Mouse (Mus musculus): Measurements from ENCODE around the gene Aars.
"Not testable (repeated sequence)": the region's sequence is repeated elsewhere in the genome, so short reads cannot be mapped to it uniquely, and the experiment has no call there.

Aars gene

DNA sequence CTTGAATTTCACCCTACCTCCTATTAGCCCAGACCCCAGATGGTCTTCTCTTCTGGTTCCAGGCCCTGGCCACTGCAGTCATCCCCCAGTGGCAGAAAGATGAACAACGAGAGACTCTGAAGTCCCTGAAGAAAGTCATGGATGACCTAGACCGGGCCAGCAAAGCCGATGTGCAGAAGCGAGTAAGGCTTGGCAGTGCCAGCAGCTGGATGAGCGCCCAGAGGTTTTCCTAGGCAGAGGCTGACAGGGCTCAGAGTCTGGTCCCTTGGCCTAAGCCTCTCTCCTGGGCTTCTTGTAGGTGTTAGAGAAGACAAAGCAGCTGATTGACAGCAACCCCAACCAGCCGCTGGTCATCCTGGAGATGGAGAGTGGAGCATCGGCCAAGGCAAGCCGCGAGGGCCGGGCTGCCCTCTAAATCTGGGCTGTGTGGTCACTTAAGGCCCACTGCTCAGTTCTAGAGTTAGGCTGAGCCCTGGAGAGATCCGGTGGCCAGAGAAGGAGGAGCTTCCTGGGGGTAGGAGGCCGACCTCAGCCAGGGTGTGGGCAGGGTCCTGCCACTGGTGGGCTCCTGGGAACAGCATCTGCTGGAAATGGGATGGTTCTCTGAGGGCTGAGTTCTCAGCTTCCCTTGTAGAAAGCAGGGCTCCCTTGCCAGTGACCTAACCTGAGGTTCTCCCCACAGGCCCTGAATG, 21.0 kb downstream of the Aars start:
- DNase-seq (ENCODE audit: low read depth, low spot score) = no peak

DNA sequence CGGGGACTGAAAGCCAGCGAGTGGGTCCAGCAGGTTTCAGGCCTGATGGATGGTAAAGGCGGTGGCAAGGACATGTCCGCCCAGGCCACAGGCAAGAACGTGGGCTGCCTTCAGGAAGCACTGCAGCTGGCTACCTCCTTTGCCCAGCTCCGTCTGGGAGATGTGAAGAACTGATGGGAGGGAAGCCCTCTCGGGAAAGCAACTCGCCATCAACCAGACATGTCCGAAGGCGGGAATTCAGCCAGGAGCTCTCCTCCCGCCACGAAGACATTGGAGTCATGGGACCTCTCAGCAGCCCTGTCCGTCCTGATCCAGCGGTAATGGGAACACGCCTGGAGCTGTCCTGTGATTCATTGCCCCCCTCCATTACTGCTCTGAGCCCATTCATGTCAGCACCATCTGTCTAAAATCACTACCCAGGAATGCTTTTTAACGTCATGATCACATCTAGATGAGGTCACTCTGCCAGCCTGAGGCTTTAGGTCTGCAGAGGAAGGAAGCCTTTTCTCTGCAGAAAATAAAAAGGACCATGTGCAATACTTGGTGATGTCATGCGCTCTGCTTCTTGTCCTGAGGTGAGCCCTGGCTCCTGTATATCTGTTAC, 22.2 kb downstream of the Aars start:
- no peak for DNase-seq (ENCODE audit: low read depth, low spot score)

DNA sequence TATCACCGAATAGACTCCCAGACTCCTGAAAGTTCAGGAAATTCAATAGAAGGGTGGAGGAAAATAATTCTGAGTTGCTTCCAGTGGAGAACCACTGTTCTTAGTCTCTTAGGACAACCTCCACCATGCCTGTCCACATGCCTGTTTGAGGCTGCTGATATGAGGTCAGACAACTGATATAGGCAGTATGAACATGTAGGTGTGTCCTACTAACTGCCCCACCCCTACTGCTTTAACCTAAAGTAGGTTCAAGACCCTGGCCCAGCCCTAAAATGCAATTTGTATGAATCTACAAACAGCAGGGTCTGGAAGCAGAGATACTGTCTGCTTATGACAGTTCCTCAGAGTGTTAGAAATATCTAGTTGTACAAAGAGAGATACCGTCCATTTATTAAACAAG, 22.7 kb downstream of the Aars start:
- DNase-seq (ENCODE audit: low read depth, low spot score) = no peak

DNA sequence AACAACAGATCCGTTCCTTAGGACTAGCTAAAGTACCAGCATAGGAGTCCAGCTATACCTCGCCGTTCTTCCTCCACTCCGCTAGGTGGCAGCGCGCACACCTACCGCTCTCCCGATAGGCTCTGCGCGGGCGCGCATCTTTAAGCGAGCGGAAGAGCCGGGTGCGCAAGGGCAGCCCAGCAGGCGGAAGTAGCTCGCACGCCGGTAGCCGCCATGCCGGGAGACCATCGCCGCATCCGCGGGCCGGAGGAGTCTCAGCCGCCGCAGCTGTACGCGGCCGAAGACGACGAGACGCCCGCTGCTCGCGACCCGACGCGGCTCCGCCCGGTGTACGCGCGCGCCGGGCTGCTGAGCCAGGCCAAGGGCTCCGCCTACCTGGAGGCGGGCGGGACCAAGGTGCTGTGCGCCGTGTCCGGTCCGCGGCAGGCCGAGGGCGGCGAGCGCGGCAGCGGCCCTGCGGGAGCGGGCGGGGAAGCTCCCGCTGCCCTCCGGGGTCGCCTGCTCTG, 23.3 kb downstream of the Aars start, which contains the start of gene Exosc6:
Exosc6 (plus strand) TSS at position 182 of the 506 bp plus-strand sequence.
- peak; percentile 97 for DNase-seq (ENCODE audit: low read depth, low spot score)

DNA sequence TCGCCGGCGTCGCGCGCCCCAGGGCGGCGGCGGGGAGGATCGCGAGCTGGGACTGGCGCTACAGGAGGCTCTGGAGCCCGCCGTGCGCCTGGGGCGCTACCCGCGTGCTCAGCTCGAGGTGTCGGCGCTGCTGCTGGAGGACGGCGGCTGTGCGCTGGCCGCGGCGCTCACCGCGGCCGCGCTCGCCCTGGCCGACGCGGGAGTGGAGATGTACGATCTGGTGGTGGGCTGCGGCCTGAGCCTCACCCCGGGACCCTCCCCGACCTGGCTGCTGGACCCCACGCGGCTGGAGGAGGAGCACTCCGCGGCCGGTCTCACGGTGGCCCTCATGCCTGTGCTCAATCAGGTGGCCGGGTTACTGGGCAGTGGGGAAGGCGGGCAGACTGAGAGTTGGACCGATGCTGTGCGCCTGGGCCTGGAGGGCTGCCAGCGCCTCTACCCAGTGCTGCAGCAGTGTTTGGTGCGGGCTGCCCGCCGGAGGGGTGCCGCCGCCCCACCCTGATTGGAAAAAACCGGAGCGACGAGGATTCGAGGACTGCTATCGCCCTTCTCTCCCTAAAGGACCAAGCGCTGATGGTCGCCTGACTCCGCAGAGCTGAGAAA, 23.8 kb downstream of the Aars start:
- DNase-seq (ENCODE audit: low read depth, low spot score) = no peak

DNA sequence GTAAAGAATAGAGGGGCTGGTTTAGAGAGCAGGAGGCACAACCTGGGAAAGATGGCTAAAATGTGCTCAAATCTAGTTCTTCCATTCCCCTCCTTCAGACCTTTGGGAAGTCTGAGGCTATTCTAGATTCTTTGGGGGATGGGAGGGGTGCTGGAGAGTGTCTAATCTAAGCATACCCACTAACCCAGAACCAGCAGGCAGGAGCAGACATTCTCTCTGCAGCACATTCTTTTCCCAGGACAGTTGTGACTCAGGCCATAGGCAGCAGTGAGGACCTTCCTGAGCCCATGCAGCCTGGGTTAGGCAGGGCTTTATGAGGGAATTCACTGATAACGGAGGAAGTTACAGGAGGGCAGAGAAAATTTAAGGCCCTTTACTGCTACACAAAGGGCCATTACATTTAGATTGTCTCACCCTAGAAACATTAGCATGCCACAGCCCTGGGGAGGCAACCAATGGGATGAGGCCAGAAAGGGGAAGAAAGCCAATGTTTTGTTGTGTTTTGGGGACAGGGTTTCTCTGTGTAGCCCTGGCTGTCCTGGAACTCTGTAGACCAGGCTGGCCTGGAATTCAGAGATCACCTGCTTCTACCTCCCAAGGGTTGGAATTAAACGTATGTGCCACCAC, 26.1 kb downstream of the Aars start:
- DNase-seq (ENCODE audit: low read depth, low spot score) = no peak

DNA sequence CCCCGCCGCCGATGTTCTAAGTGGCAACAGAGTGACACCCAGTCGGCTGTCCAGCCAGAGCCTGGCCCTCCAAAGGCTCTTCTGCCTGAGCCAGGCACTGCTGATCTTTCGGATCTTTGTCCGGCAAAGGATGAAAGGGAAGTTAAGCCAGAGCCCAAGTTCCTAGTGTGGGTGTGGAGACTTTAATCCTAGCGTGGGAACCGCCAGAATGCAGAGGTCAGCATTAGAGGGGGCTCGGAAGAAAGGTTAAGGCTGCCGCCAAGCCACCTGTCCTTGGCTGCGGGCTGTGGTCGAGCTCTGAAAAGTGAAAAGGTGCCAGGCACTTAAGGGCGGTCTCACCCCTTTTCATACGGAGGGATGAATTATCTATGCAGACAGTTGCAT, 28.7 kb downstream of the Aars start:
- peak; percentile 54 for DNase-seq (ENCODE audit: low read depth, low spot score)

DNA sequence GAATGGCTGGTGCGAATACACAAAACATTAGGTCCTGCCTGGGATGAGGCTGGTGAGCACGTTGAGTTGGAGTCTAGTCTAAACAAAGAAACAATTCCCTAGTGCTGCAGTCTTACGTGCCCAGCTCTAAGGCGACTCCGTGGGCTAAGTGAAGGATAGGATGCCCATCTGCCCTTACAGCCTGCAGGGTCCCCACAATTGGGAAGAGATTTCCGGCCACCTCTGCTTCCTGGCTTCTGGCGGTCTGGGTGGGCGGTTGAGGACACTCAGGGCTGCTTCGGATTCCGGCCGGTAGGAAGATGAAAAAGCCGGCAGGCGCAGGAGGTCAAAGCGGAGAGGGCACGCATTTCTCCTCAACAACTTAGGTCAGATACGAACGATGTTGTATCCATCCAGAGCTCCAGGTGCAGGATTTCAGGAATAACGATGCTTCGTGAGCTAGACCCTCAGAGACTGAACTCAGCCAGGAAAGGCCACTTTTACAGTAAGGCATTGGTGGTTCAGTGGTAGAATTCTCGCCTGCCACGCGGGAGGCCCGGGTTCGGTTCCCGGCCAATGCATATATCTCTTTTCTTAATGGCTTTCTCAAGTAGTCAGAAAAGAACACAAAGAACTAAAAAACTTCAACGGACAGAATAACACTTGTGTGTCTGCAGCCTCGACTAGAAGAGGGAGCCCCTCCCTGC, 29.3 kb downstream of the Aars start:
- peak; percentile 97 for DNase-seq (ENCODE audit: low read depth, low spot score)

DNA sequence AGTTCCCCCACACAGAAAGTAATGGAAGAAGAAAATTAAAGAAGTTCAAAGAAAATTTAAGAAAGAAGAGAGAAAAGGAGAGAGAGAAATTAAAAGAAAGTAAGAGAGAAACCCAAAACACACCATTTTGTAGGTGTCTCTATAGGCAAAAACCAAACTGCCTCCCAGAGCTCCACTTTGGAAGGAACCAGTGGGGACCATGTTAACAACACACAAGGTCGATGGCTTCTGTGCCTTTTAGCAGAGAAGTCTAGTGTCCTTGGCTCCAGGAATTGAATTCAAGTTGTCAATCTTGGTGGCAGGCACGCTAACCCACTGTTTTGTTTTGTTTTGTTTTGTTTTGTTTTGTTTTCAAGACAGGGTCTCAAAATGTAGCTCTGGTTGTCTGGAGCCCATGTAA, 29.9 kb downstream of the Aars start:
- no peak for DNase-seq (ENCODE audit: low read depth, low spot score)

DNA sequence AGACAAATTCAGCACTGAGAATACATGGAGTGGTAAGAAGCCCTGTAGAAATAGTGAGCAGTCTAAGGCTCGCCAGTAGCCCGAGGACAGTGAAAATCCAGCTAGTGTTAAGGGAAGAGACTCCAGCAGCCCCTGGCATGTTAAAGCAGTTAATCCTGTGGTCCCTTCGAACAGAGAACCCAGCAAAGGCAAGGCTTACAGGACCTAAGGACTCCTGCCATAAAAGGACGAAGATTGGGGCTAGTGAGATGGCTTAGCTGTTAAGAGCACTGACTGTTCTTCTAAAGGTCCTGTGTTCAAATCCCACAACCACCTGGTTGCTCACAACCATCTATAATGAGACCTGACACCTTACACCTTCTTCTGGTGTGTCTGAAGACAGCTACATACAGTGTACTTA, 33.4 kb downstream of the Aars start:
- no peak for DNase-seq (ENCODE audit: low read depth, low spot score)

DNA sequence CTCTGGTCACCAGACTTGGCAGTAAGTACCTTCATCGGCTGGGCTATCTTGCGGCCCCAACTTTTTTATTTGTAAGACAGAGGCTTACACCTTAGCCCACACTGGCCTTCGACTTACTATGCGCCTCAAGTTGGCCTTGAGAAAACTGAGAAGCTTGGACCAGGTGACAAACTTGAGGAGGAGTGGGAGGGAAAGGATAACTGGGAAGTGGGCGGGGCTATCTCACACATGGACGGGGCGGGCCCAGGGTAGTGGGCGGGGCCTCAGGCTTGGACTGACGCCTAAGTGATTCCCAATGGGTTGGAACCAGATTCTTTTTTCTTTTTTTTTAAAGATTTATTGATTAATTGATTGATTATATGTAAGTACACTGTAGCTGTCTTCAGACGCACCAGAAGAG, 34.5 kb downstream of the Aars start:
- peak; percentile 81 for DNase-seq (ENCODE audit: low read depth, low spot score)

DNA sequence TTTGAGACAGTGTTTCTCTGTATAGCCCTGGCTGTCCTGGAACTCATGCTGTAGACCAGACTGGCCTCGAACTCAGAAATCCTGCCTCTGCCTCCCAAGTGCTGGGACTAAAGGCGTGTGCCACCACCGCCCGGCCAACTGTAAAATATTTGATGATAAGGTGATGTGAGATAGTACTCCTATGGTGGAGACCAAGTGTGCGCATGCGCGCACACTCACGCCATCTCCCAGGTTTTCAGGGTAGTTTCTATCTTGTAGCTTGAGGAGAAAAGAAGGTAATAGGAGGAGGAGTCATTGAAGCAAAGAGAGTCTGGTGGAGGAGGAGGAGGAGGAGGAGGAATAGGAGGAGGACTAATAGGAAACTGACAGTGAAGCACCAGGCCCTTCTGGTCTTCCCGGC, 35.7 kb downstream of the Aars start:
- DNase-seq (ENCODE audit: low read depth, low spot score) = not testable (repeated sequence)

DNA sequence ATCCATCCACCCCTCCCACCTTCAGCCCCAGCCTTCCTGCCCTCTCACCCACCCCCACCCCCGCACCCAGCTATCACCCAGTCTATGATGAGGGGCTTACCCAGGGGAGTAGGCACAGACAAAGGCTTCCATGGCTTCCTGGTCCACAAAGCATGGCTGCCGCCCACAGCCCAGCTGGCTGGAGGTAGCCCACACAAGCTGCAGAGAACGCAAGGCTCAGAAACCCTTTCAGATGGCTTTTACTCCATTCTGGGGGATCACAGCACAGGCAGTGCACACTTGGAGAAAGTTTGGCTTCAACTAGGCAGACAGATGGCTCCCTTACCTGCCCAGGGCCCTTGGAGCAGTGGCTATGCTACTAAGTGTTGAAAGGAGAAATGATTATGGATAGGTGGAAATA, 43.0 kb downstream of the Aars start:
- DNase-seq (ENCODE audit: low read depth, low spot score) = no peak

DNA sequence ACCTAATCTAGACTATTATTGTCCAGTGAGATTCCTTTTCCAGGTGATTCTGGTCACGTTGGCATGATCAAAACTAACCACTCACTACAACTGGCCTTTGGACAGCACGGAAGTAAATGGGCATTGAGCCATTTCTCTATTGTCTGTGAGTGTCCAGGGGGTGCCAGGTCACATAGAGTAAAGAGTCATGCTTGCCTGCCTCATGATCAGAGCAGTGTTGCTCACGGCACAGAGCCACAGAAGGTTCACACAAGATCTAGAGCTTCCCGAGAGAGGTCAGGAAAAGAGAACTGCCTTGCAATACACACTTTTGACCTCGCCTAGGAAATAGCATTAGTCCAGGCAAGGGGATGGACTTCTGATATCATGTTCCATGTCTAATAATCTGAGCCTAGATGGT, 46.5 kb downstream of the Aars start:
- no peak for DNase-seq (ENCODE audit: low read depth, low spot score)

DNA sequence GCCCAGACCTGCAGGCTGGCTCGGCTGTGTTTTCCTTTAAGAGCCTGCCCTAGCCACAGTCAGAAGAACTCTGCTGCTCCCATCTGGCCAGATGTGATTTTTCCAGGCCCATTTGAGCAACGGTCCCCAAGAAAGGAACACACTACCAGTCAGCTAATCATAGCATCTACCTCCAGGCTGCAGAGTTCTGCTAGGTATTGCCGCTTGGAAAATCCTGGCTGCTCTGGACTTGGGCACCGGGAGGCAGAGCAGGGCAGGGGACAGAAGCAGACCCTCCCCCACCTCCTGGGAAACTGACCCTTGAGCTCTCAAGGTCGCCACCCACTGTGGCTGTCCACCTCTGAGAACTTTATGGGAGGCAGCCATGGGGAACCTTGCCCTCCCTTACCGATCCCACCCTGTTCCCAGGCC, 46.9 kb downstream of the Aars start:
- peak; percentile 66 for DNase-seq (ENCODE audit: low read depth, low spot score)

DNA sequence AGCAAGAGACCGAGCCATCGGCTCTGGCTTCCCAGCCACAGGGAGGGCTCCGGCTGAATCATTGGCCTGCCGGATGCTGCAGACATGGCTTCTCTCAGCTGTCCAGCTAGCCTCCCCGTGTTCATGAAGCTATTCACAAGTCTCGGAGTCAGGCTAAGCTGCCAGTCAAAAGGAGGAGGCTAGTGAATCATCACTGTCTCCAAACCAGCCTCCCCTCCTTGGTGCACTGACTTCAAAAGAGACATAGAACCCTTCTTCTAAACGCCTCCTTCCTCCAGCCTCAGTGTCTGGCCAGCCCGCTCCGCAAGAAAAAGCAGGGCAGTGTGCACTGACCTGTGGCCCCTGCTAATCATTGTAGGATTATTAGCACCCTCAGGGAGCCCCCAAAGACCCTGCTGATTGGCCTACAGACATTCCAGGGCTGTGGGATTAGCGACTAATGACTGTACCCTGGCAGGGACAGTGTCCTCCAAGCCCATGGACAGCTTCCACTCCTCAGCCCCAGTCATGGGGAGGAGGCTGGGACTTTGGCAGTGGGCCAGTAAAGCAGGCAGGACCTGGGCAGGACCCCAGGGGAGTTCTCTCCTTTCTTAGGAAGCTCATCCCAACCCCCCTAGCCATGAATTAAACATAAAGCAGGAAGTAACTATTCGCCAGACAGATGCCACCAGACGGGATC, 48.8 kb downstream of the Aars start:
- no peak for DNase-seq (ENCODE audit: low read depth, low spot score)

DNA sequence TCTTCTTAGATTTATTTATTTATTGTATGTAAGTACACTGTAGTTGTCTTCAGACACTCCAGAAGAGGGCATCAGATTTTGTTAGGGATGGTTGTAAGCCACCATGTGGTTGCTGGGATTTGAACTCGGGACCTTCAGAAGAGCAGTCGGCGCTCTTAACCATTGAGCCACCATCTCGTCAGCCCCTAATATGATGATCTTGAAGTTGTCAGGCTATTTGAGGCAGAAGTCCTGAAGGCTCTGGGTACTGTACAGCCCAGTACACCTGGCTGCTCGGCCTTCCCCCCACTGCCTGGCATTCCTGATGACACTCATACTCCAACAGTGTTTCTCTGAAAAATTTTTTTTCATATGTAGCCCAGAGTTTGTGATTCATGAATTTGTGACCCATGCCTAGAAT, 51.0 kb downstream of the Aars start:
- DNase-seq (ENCODE audit: low read depth, low spot score) = not testable (repeated sequence)

DNA sequence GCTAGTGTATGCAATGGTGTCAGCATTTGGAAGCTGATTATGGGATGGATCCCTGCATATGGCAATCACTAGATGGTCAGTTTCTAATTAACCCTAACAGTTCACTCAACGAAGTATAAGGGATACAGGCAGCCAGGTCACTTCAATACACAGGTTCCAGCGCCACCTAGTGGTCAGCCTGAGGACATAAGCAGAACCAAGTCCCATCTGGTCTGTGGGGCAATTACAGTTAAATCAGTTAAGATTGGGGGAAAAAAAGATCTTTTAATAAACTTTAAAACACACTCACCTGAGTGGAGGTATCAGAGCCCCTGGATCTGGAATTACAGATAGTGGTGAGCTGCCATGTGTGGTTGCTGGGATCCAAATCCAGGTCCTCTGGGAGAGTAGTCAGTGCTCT, 57.2 kb downstream of the Aars start:
- peak; percentile 84 for DNase-seq (ENCODE audit: low read depth, low spot score)

DNA sequence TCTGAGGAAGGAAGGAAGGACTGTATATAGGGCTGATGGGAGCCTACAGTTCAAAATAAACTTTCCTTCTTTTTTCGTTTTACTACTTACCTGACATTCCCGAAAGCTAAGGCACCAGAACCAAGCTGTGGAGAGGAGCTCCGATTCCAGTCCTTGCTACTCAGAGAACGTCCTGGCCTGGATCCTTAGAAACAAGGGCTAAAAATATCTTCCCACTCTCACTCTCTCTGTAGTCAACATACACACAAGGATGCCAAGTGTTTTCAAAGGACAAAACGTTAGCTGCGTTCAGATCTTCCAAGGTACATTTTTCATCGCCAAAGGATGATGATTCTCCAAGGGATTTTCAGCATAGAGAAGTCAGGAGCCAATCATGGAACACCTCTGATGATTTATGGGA, 58.8 kb downstream of the Aars start:
- no peak for DNase-seq (ENCODE audit: low read depth, low spot score)

DNA sequence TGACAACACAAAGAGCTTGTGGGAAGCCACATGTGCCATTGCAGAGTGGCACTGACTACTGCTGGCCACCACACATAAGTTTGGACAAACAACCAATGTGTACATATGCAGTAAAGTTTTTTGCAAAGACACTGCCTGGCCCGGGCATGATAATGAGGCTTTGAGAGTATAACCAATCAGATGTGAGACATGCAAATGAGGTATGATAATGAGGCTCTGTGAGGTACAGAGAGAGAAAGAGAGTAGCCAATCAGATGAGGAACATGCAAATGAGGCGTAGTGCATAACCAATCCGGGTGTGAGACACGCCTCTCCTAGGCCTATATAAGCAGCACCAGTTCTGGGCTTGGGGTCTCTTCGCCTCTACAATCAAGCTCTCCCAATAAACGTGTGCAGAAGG, 59.4 kb downstream of the Aars start, which contains the start of gene Clec18a:
Clec18a (minus strand) TSS at position 101 of the 400 bp plus-strand sequence.
- not testable (repeated sequence) for DNase-seq (ENCODE audit: low read depth, low spot score)

All from ES-CJ7 (cell line).